ENCODE assay signal across 29 mouse cellular contexts in genomic region chr2:29023001-29023400, GRCm38 (mm10). TPM values are rescaled to one million over a fixed set of nuclear protein-coding genes. Genes with fewer than 3 reads are reported as not detected.
"Had no signal": no experiment of that assay in that cellular context is flagged by ENCODE, and none has a peak within 500 bp of the region (broad histone marks: within the 10 kb centered on the region; RNA-seq: fewer than 3 reads in every experiment).

No protein-coding gene starts in this region.

- H3K27ac ChIP-seq: gastrocnemius, adult 2 months; heart, embryonic 10.5 days; hindbrain, embryonic 10.5 days; hindbrain, embryonic 12.5 days; hindbrain, embryonic 14.5 days; layer of hippocampus, adult 2 months; limb, embryonic 13.5 days; limb, embryonic 15.5 days; liver, embryonic 12.5 days; liver, embryonic 14.5 days had no signal

- H3K9me3 ChIP-seq: heart, embryonic 10.5 days; hindbrain, embryonic 10.5 days; hindbrain, embryonic 12.5 days; limb, embryonic 13.5 days; limb, embryonic 15.5 days; liver, embryonic 12.5 days had no signal

- H3K9ac ChIP-seq: heart, embryonic 12.5 days; hindbrain, embryonic 12.5 days; hindbrain, embryonic 14.5 days; limb, embryonic 13.5 days; limb, embryonic 15.5 days; liver, embryonic 12.5 days; liver, embryonic 14.5 days had no signal

- DNase-seq: gastrocnemius, adult 2 months; gastrocnemius, postnatal 10 days; gastrocnemius, postnatal 25 days; heart, adult 18-20 months; heart, postnatal 10 days; heart, postnatal 4 days; kidney, adult 18-20 months; kidney, adult 8-10 months; kidney, postnatal 10 days; kidney, postnatal 25 days; kidney, postnatal 4 days; left cerebral cortex, postnatal 4 days had no signal

- H3K4me3 ChIP-seq: gastrocnemius, adult 2 months; heart, embryonic 10.5 days; heart, embryonic 12.5 days; hindbrain, embryonic 10.5 days; hindbrain, embryonic 12.5 days; layer of hippocampus, adult 2 months; limb, embryonic 13.5 days; limb, embryonic 15.5 days; liver, embryonic 12.5 days had no signal

- H3K36me3 ChIP-seq: heart, embryonic 10.5 days; heart, embryonic 12.5 days; hindbrain, embryonic 10.5 days; hindbrain, embryonic 12.5 days; limb, embryonic 13.5 days; limb, embryonic 15.5 days; liver, embryonic 12.5 days had no signal

- ATAC-seq: hindbrain, embryonic 16.5 days; intestine, embryonic 16.5 days; liver, embryonic 12.5 days had no signal

- H3K4me2 ChIP-seq: heart, embryonic 12.5 days; hindbrain, embryonic 12.5 days; hindbrain, embryonic 14.5 days; limb, embryonic 13.5 days; limb, embryonic 15.5 days; liver, embryonic 12.5 days had no signal

- H3K4me1 ChIP-seq: heart, embryonic 10.5 days; heart, embryonic 12.5 days; hindbrain, embryonic 12.5 days; limb, embryonic 13.5 days; limb, embryonic 15.5 days; liver, embryonic 12.5 days had no signal

RNA-seq across cellular contexts. Expression of gene Cfap77, which starts 31.9 kb away (rescaled TPM):
- total RNA-seq: gastrocnemius, adult 2 months; gastrocnemius, postnatal 10 days; gastrocnemius, postnatal 25 days; heart, adult 8-10 months; heart, postnatal 10 days; heart, postnatal 25 days; left cerebral cortex, adult 18-20 months; liver, adult 2 months had no signal
- polyA plus RNA-seq: limb, embryonic 11.5 days had no signal
